Mouse (Mus musculus) brain, embryonic 14.5 days (tissue): ENCODE data around the gene Btbd1. TPM values are rescaled to one million over a fixed set of nuclear protein-coding genes. Genes with fewer than 3 reads are reported as not detected.

ENCODE experiments used
- DNase-seq: peaks from one replicate; pipeline ENCODE4 v3.0.0-alpha.2; 2011; ENCODE audit warnings: low read depth
- CTCF ChIP-seq: fragments of 200-500 bp; IDR thresholded peaks from 2 replicates; pipeline ENCODE4 v1.5.1; 2012; ENCODE audit warnings: inconsistent platforms, mild to moderate bottlenecking, moderate library complexity, borderline replicate concordance; ENCODE audit not compliant: insufficient read depth, insufficient read length; ENCODE audit errors: extremely low read depth
- POLR2A ChIP-seq: fragments of 200-500 bp; IDR thresholded peaks from 2 replicates; pipeline ENCODE4 v1.6.1; 2012; ENCODE audit warnings: mild to moderate bottlenecking, inconsistent platforms, borderline replicate concordance; ENCODE audit not compliant: poor library complexity, insufficient read depth, insufficient read length, severe bottlenecking; ENCODE audit errors: extremely low read depth
- polyA plus RNA-seq: library from polyadenylated mRNA; depleted of rRNA; stranded (reverse); fragments of >200 nt; gene quantifications from 2 replicates; pipeline ENCODE4 v1.2.3, GENCODE M21; 2012

Gene Btbd1
- polyA plus RNA-seq, 1 experiment, result 82.9 TPM

- TF ChIP-seq CTCF (no peak), POLR2A (no peak)
- DNase-seq, result no peak
Measured at GRCm38 (mm10) chr7:81834847-81835246, 5.6 kb upstream of the Btbd1 start.

- TF ChIP-seq CTCF (no peak), POLR2A (no peak)
- peak; percentile 59 for DNase-seq
Measured at GRCm38 (mm10) chr7:81828681-81829378, 401 bp downstream of the Btbd1 start.

GRCm38 (mm10) chr7:81827806-81828667, 1.2 kb downstream of the Btbd1 start:
- DNase-seq, result peak; percentile 20
- TF ChIP-seq POLR2A (no peak), CTCF (no peak)

- TF ChIP-seq CTCF (no peak), POLR2A (no peak)
Measured at GRCm38 (mm10) chr7:81825381-81825780, 3.9 kb downstream of the Btbd1 start.

GRCm38 (mm10) chr7:81824906-81825305, 4.3 kb downstream of the Btbd1 start:
- no peak for DNase-seq
- TF ChIP-seq POLR2A, result no peak
- no peak for TF ChIP-seq CTCF

More at GRCm38 (mm10) chr7:81825381-81825780, 3.9 kb downstream of the Btbd1 start:
- no peak for DNase-seq

- TF ChIP-seq POLR2A, result no peak
- no peak for TF ChIP-seq CTCF
- peak; percentile 61 for DNase-seq
Measured at GRCm38 (mm10) chr7:81806067-81806466, 23.2 kb downstream of the Btbd1 start.

- peak; percentile 50 for TF ChIP-seq CTCF
- peak; percentile 70; the same call in 1 of the 2 replicates for TF ChIP-seq POLR2A
- peak; percentile 98 for DNase-seq
Measured at GRCm38 (mm10) chr7:81789095-81789757, 40.0 kb downstream of the Btbd1 start, which contains the start of gene 3110040N11Rik. 3110040N11Rik (minus strand) TSS chr7:81789478.

GRCm38 (mm10) chr7:81788536-81788935, 40.7 kb downstream of the Btbd1 start:
- peak; percentile 56 for DNase-seq
- TF ChIP-seq POLR2A (no peak), CTCF (no peak)

GRCm38 (mm10) chr7:81777667-81778218, 51.5 kb downstream of the Btbd1 start:
- TF ChIP-seq POLR2A (no peak), CTCF (peak; percentile 44; the same call in 1 of the 2 replicates)
- peak; percentile 37 for DNase-seq

GRCm38 (mm10) chr7:81775325-81775724, 53.9 kb downstream of the Btbd1 start:
- peak; percentile 31 for DNase-seq
- no peak for TF ChIP-seq CTCF
- TF ChIP-seq POLR2A, result no peak

- DNase-seq, result no peak
- TF ChIP-seq POLR2A (no peak), CTCF (no peak)
Measured at GRCm38 (mm10) chr7:81772786-81773539, 56.3 kb downstream of the Btbd1 start.
